Mouse (Mus musculus) layer of hippocampus, adult 2 months (tissue): ENCODE results near the gene Exoc3l2. TPM values are rescaled to one million over a fixed set of nuclear protein-coding genes. Genes with fewer than 3 reads are reported as not detected.

Experiments
- DNase-seq, 2 experiments: peaks; one replicate each; pipeline ENCODE4 v3.0.0; 2022; ENCODE audit warnings: low spot score in 2 of 2
- H3K27ac ChIP-seq: fragments of 200-600 bp; 2 replicates; pipeline ENCODE4 v1.8.1; 2022
- H3K4me3 ChIP-seq: fragments of 200-600 bp; 2 replicates; pipeline ENCODE4 v1.8.1; 2022; ENCODE audit warnings: mild to moderate bottlenecking
- CTCF ChIP-seq: fragments of 200-600 bp; conservative IDR thresholded peaks from 2 replicates; pipeline ENCODE4 v1.8.1; 2022; ENCODE audit warnings: antibody characterized with exemption, mild to moderate bottlenecking, moderate library complexity
- total RNA-seq, 2 experiments: library from RNA; stranded (reverse); gene quantifications; 2 replicates each; pipeline ENCODE4 v1.2.3; 2021

The Exoc3l2 gene
- total RNA-seq, 2 experiments from 2014 or later = 0.10 to 0.38 TPM

DNA sequence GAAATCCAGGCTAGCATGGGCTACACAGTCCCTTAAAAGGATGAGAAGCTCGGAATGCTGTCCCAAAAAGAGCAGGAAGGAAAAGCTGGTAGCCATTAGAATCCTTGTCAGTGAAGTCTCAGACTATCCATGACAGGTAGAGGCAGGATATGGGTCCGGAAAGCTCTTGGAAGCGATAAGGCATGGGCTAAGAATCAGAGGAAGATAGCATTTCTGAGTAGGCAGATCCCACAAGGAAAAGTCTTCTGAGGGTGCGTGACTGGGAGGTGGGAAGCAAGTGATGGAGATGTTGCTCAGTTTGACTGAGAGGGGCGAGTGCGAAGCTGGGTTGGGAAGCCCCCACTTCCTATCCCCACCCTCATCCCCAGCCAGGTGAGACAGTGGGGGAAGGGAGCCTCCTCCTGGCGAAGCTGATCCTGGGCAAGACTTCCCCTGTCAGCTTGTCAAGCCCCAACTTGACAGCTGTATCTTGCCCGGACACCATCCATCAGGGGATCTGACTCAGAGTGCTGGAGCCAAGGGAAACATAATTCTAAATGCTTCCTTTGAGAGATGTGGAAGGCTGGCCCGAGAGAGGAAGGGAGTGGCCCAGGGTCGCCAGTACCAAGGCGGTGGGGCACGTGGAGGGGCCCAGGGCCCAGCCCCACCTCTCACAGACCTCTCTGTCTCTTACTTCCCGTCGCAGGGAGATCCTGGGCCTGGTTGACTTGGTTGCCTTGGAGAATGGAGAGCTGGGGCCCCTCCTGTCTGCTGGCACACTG lies 14.7 kb downstream of the Exoc3l2 start:
- H3K27ac ChIP-seq = no peak overlapping the region
- no peak for TF ChIP-seq CTCF

DNA sequence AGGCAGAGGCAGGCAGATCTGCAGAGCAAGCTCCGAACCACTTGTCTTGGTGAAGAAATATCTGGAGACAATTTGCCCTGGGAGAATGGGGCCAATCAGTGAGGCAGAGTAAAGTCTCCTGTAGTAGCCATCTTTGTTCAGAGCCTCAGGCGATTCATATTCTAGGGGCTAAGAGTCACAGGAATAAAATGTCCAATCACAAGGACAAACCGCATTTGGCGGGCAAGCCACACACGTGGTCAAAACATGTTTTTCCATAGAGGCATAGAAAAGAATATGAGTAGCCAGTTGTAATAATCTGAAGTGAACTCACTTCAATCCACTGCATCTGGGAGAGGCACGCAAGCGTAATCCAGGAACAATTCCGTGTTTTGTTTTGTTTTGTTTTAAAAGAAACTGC lies 20.1 kb downstream of the Exoc3l2 start:
- TF ChIP-seq CTCF = no peak
- H3K4me3 ChIP-seq = no peak overlapping the region
- no peak for DNase-seq
- no peak overlapping the region for H3K27ac ChIP-seq

More for the DNA sequence above, 14.7 kb downstream of the Exoc3l2 start:
- no peak for DNase-seq
- no peak overlapping the region for H3K4me3 ChIP-seq

DNA sequence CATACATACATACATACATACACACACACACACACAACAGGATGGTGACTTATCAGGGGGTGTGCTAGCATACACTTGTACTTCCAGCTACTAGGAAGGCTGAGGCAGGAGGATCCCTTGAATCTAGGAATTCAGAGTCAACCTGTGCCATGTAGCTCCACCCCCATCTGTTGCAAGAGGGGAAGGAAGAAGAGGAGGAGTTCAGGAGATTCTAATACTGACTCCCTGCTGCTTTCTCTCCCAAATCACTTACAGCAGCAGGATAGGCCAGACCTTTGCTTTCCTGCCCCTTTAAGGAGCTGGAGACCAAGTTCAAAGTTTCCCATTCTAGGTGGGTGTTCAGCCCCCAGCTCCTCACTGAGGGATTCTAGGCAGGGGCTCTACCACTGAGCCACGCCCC lies 22.4 kb downstream of the Exoc3l2 start:
- TF ChIP-seq CTCF = no peak
- H3K27ac ChIP-seq = no peak overlapping the region
- no peak for DNase-seq
- no peak overlapping the region for H3K4me3 ChIP-seq

DNA sequence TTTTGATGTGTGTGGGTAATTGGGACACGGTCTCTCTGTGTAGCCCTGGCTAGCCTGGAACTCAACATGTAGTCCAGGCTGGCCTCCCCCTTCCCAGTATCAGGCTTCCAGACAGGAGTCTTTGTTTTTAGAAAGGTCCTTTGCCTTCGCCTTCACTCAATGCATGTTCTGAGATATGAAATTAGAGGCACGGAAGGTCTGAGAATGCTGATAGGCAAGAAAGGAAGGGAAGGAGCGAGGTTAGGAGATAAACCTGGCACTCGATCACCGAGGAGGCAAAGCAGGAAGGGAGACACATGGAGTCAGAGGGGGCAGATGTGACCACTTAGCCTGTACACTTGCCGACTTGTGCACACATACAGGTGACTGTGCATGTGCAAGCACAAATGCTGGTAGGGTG lies 23.4 kb downstream of the Exoc3l2 start:
- no peak overlapping the region for H3K4me3 ChIP-seq
- TF ChIP-seq CTCF = no peak
- no peak for DNase-seq
- no peak overlapping the region for H3K27ac ChIP-seq

DNA sequence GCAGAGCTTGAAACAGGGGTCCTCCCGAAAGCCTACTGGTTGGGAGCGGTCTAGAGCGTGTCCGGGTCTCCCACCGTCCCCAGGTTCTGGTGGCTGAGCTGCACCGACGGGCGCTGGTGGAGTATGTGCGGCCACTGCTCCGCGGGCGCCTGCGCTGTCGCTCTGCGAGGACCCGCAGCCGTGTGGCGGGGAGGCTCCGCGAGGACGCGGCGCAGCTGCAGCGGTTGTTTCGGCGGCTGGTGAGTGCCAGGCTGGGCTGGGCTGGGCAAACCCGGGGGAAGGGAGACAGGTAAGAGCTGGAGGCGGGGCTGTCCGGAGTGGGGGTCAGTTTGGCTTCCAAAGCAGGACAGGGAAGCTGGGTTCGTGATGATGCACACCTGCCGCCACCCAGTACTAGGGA lies 26.4 kb downstream of the Exoc3l2 start:
- DNase-seq = no peak
- no peak overlapping the region for H3K27ac ChIP-seq
- peak overlapping the region; percentile 1; the same call in 1 of the 2 replicates for H3K4me3 ChIP-seq
- no peak for TF ChIP-seq CTCF

DNA sequence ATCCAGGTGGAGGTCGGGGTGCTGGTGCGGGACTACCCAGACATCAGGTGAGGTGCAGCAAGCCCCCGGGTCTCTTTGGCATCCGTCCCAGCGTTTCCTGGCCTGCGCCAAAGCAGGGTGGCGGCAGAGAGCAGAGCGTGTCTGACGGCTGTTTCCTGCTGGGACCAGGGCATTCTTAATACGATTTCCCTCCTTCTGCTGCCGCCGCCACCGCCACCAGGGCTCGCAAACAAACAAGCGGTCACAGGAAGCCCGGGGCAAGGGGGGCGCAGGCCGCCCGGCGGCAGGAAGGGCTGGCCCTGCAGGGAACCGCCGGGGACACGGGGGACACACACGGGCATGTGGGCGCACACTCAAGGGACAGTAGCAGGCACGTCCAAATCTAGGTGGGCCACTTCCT lies 28.6 kb downstream of the Exoc3l2 start:
- peak; percentile 35 for TF ChIP-seq CTCF
- H3K4me3 ChIP-seq = no peak overlapping the region
- no peak overlapping the region for H3K27ac ChIP-seq
- no peak for DNase-seq

DNA sequence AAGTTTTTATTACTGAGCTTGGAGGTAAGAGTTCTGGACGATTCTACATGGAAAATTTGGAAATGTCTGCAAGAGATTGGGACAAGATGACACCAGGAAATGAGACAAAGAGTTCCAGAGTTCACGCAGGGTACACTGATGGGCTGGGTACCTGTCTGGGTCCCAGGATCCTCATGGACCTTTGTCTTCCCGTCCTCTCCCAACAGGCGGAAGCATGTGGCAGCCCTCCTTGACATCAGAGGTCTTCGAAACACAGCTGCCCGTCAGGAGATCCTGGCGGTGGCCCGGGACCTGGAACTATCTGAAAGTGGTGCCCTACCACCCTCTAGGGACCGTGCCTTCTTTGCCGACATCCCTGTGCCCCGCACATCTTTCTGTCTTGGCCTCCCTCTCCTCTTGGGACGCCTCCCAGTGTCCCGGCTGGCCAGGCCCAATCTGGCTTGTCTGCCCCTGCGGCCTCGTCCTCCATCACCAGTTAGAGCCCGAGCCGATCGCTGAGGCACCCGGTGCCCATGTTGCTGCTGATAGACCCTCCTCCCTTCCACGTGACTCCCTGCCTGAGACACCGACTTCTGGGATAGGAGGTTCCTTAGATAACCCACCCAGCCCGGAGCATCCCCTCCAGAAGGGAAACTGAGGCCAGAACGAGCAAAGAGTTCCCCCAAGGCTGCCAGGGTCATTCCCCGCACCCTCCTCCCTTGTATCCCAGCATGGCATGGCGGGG lies 31.8 kb downstream of the Exoc3l2 start:
- DNase-seq = no peak
- H3K27ac ChIP-seq = no peak overlapping the region
- H3K4me3 ChIP-seq = no peak overlapping the region
- no peak for TF ChIP-seq CTCF

DNA sequence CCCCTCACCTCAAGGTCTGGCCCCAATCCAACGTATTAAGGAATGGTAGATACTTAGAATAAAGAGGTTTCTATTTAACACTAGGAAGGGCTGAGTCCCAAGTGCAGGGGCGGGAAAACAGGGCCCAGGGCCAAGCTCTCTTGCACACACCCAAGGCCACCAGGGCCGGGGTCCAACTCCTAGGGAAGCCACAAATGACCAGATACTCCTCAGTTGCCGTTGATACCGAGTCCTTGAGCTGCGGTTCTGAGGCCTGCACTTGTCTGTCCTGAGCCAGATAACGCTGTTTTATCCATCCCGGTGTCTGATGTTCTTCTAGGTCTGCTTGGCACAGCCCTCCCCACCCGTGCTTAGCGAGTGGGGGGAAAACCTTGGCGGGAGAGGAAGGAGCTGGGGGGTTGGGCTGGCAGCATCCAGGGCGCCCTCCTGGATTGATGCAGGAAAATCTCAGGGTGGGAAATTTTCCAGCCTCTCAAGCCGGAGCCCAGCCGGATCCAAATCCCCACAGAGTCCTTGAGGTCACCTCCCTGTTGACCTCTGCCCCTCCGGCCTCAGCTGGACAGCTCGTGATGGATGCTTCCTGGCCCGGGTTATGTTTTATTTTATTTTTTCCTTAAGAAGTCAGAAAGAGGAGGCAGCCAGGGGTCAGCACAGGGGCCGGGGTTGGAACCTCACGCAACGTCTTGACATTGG lies 32.5 kb downstream of the Exoc3l2 start:
- TF ChIP-seq CTCF = no peak
- DNase-seq = no peak

DNA sequence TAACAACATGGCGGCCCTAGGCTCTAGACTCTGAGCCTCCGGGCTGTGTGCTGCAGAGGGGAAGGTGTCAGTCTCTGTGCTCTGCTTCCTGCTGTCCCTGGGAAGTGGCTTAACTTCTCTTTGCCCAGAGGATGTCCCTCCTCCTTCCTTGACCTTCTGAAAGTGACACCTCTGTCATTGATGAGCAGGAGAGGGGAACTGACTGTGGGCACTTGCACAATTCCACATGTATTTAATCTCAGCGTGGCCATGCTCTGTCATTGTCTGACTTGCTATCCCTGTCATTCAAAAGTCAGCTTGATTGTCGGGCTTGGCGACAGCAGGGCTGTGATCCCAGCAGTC lies 33.1 kb downstream of the Exoc3l2 start:
- Histone ChIP-seq H3K4me3 (no peak overlapping the region), H3K27ac (no peak overlapping the region)
- TF ChIP-seq CTCF = no peak
- no peak for DNase-seq

More for the DNA sequence above, 32.5 kb downstream of the Exoc3l2 start:
- Histone ChIP-seq H3K27ac (no peak overlapping the region), H3K4me3 (no peak overlapping the region)

DNA sequence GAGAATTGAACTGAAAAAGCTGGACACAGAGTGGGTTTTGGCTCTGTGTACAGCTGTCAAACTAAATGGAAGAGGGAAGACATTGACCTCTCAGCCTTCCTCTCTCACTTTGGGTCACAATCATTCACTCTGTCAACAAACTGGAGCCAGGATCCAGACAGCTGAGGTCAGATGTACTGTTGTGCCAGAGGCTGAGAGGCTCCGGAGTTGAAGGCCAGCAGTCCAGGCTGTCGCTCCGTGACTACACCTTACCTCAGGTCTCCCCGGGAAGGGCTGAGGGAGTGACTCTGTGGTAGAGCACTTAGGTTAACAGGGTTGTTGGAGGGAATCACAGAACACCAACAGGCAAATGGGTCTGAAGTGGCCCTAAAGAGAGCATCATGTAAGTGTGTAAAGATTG lies 35.2 kb downstream of the Exoc3l2 start:
- Histone ChIP-seq H3K27ac (no peak overlapping the region), H3K4me3 (no peak overlapping the region)
- TF ChIP-seq CTCF = no peak
- DNase-seq = no peak

DNA sequence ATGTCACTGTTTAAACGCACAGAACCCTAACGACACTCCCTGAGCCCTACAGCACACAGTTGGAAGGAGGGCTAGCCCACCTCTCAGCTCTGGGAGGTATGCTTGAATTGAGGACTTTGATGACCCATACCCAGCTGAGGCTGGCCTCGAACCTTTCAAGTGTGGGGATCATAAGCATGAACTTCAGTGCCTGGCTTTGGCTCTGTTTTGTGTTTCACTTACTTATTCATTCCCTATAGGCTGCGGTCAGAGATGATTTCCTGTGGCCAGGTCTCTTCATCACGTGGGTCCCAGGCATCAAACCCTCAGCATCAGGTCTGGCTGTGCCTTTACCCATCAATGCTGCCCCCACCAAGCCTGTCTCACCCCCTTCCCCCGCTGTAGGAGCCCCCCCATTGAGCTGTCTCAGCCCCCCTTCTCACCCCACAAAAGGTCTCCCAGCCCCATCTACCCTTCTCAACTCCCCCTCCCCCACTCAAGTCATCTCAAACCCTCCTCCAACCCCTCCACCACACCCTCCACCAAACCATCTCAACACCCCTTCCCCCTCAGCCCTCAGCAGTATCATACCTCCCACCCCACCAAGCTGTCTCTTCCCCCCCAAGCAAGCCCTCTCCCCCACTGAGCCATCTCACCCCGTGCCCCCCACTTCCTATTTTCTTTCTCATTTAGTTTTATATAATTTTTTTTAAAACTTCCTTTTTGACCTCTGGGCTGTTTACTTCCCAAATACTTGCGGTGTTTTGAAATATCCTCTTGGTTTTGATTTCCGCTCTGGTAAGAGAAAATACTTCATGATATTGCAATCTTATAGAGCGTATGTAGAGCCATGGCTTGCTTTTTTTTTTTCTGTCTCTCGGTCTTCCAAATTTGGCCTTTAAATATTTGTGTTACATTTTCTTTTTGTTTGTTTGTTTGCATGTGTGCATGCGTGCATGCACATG lies 37.6 kb downstream of the Exoc3l2 start:
- Histone ChIP-seq H3K27ac (no peak overlapping the region), H3K4me3 (no peak overlapping the region)
- no peak for TF ChIP-seq CTCF
- DNase-seq = no peak

DNA sequence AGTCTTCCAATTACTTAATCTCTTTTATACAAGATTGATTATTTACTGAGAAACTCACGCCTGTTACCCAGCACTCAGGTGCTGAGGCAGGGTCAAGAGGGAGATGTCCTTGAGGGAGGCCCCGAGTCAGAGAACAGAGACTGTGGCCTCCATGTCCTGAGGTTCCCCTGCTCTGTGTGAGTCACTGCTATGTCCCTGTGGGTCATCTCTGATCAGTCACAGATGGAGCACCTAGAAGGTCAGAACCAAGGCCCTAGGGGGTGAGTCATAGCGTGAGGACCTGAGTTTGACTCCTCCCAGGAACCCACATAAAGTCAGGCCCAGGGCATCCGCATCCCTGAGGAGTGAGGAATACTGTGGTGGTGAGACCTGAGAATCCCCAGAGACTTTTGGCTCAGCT lies 38.5 kb downstream of the Exoc3l2 start:
- TF ChIP-seq CTCF = no peak
- no peak overlapping the region for H3K27ac ChIP-seq
- no peak overlapping the region for H3K4me3 ChIP-seq
- no peak for DNase-seq
